Mouse (Mus musculus) cortical plate, adult 2 months (tissue): ENCODE data around the gene Camta1.

Experiments
- CTCF ChIP-seq: fragments of 200-500 bp; IDR thresholded peaks from 2 replicates; pipeline ENCODE4 v1.5.1; 2011; ENCODE audit warnings: mild to moderate bottlenecking, control low read depth, low read length; ENCODE audit not compliant: insufficient read depth; ENCODE audit errors: extremely low read depth
- POLR2A ChIP-seq: fragments of 200-500 bp; IDR thresholded peaks from 2 replicates; pipeline ENCODE4 v1.6.1; 2011; ENCODE audit warnings: mild to moderate bottlenecking, low read length, control low read depth; ENCODE audit not compliant: insufficient read depth; ENCODE audit errors: extremely low read depth

- TF ChIP-seq CTCF, result no peak
- TF ChIP-seq POLR2A, result no peak
Measured at GRCm38 (mm10) chr4:151138135-151138534, 723.5 kb downstream of the Camta1 start.
